Mouse (Mus musculus): ENCODE measurements around the gene Alox15. TPM values are rescaled to one million over a fixed set of nuclear protein-coding genes. Genes with fewer than 3 reads are reported as not detected.

Gene Alox15
- total RNA-seq, 1 experiment = 1.7 TPM

GRCm38 (mm10) chr11:70380478-70381005, 28.7 kb upstream of the Alox15 start:
- H3K9me3 ChIP-seq (ENCODE audit: control insufficient read depth, insufficient read depth, low read depth, low read length) = no peaks in the 10 kb centered on the region; the same call in 1 of the 2 replicates
- TF ChIP-seq ZC3H11A (IDR thresholded peaks at IDR 0.05; ENCODE audit: borderline replicate concordance, low read depth, low read length) (no peak), MAFK (IDR thresholded peaks at IDR 0.05; ENCODE audit: insufficient read depth, low read depth, low read length) (no peak)
- no peak for DNase-seq (ENCODE audit: low read depth, low spot score)
- H3K36me3 ChIP-seq (ENCODE audit: control insufficient read depth, insufficient read depth, low read length, poor library complexity, severe bottlenecking) = peaks cover 3% of the 10 kb centered on the region; the same call in 1 of the 2 replicates
- H3K4me1 ChIP-seq (ENCODE audit: control insufficient read depth in 2 of 2, insufficient read depth in 2 of 2, low read length in 2 of 2, poor library complexity in 1 of 2) = no peaks in the 10 kb centered on the region
- H3K4me3 ChIP-seq (ENCODE audit: insufficient read depth in 1 of 2, low read depth in 1 of 2, low read length in 2 of 2, poor library complexity in 1 of 2, severe bottlenecking in 1 of 2) = no peak overlapping the region
- in situ Hi-C loops (cut with MboI; ENCODE audit: low sequenced_read_pairs in 2 of 2, unreplicated experiment in 2 of 2) = no loop called here
- no peak overlapping the region for H3K27ac ChIP-seq (ENCODE audit: insufficient read depth, low read depth, low read length, poor library complexity, severe bottlenecking)
- H3K9ac ChIP-seq (ENCODE audit: insufficient read depth, low read depth, low read length, poor library complexity, severe bottlenecking) = no peak overlapping the region

GRCm38 (mm10) chr11:70376054-70376453, 24.2 kb upstream of the Alox15 start:
- Histone ChIP-seq H3K4me3 (ENCODE audit: insufficient read depth in 1 of 2, low read depth in 1 of 2, low read length in 2 of 2, poor library complexity in 1 of 2, severe bottlenecking in 1 of 2) (no peak overlapping the region), H3K9ac (ENCODE audit: insufficient read depth, low read depth, low read length, poor library complexity, severe bottlenecking) (no peak overlapping the region), H3K27ac (ENCODE audit: insufficient read depth, low read depth, low read length, poor library complexity, severe bottlenecking) (no peak overlapping the region), H3K36me3 (ENCODE audit: control insufficient read depth, insufficient read depth, low read length, poor library complexity, severe bottlenecking) (no peaks in the 10 kb centered on the region), H3K4me1 (ENCODE audit: control insufficient read depth in 2 of 2, insufficient read depth in 2 of 2, low read length in 2 of 2, poor library complexity in 1 of 2) (no peaks in the 10 kb centered on the region), H3K9me3 (ENCODE audit: control insufficient read depth, insufficient read depth, low read depth, low read length) (no peaks in the 10 kb centered on the region; the same call in 1 of the 2 replicates)
- DNase-seq (ENCODE audit: low read depth, low spot score) = no peak
- in situ Hi-C loops (cut with MboI; ENCODE audit: low sequenced_read_pairs in 2 of 2, unreplicated experiment in 2 of 2) = no loop called here
- TF ChIP-seq ZNF384 (IDR thresholded peaks at IDR 0.05; ENCODE audit: low read depth, low read length) = no peak
- TF ChIP-seq CHD2 (IDR thresholded peaks at IDR 0.05; ENCODE audit: low read depth, low read length) = no peak
- no peak for TF ChIP-seq MAFK (IDR thresholded peaks at IDR 0.05; ENCODE audit: insufficient read depth, low read depth, low read length)
- TF ChIP-seq ZC3H11A (IDR thresholded peaks at IDR 0.05; ENCODE audit: borderline replicate concordance, low read depth, low read length) = no peak

- H3K9me3 ChIP-seq (ENCODE audit: control insufficient read depth, insufficient read depth, low read depth, low read length) = no peaks in the 10 kb centered on the region; the same call in 1 of the 2 replicates
- H3K4me1 ChIP-seq (ENCODE audit: control insufficient read depth in 2 of 2, insufficient read depth in 2 of 2, low read length in 2 of 2, poor library complexity in 1 of 2) = no peaks in the 10 kb centered on the region
- DNase-seq (ENCODE audit: low read depth, low spot score) = no peak
- no peaks in the 10 kb centered on the region for H3K36me3 ChIP-seq (ENCODE audit: control insufficient read depth, insufficient read depth, low read length, poor library complexity, severe bottlenecking)
- TF ChIP-seq ZC3H11A (IDR thresholded peaks at IDR 0.05; ENCODE audit: borderline replicate concordance, low read depth, low read length) (no peak), HCFC1 (IDR thresholded peaks at IDR 0.05; ENCODE audit: borderline replicate concordance, insufficient read depth, low read length) (no peak), CHD2 (IDR thresholded peaks at IDR 0.05; ENCODE audit: low read depth, low read length) (no peak), MAFK (IDR thresholded peaks at IDR 0.05; ENCODE audit: insufficient read depth, low read depth, low read length) (no peak), ZNF384 (IDR thresholded peaks at IDR 0.05; ENCODE audit: low read depth, low read length) (no peak)
- H3K9ac ChIP-seq (ENCODE audit: insufficient read depth, low read depth, low read length, poor library complexity, severe bottlenecking) = no peak overlapping the region
- in situ Hi-C loops (cut with MboI; ENCODE audit: low sequenced_read_pairs in 2 of 2, unreplicated experiment in 2 of 2) = no loop called here
- no peak overlapping the region for H3K4me3 ChIP-seq (ENCODE audit: insufficient read depth in 1 of 2, low read depth in 1 of 2, low read length in 2 of 2, poor library complexity in 1 of 2, severe bottlenecking in 1 of 2)
- H3K27ac ChIP-seq (ENCODE audit: insufficient read depth, low read depth, low read length, poor library complexity, severe bottlenecking) = no peak overlapping the region
Measured at GRCm38 (mm10) chr11:70374302-70374701, 22.5 kb upstream of the Alox15 start.

- no peak overlapping the region for H3K4me3 ChIP-seq (ENCODE audit: insufficient read depth in 1 of 2, low read depth in 1 of 2, low read length in 2 of 2, poor library complexity in 1 of 2, severe bottlenecking in 1 of 2)
- no peaks in the 10 kb centered on the region for H3K4me1 ChIP-seq (ENCODE audit: control insufficient read depth in 2 of 2, insufficient read depth in 2 of 2, low read length in 2 of 2, poor library complexity in 1 of 2)
- H3K27ac ChIP-seq (ENCODE audit: insufficient read depth, low read depth, low read length, poor library complexity, severe bottlenecking) = no peak overlapping the region
- H3K36me3 ChIP-seq (ENCODE audit: control insufficient read depth, insufficient read depth, low read length, poor library complexity, severe bottlenecking) = no peaks in the 10 kb centered on the region
- H3K9me3 ChIP-seq (ENCODE audit: control insufficient read depth, insufficient read depth, low read depth, low read length) = no peaks in the 10 kb centered on the region; the same call in 1 of the 2 replicates
- TF ChIP-seq ZNF384 (IDR thresholded peaks at IDR 0.05; ENCODE audit: low read depth, low read length) (no peak), MAFK (IDR thresholded peaks at IDR 0.05; ENCODE audit: insufficient read depth, low read depth, low read length) (no peak), HCFC1 (IDR thresholded peaks at IDR 0.05; ENCODE audit: borderline replicate concordance, insufficient read depth, low read length) (no peak), ZC3H11A (IDR thresholded peaks at IDR 0.05; ENCODE audit: borderline replicate concordance, low read depth, low read length) (no peak)
- no peak overlapping the region for H3K9ac ChIP-seq (ENCODE audit: insufficient read depth, low read depth, low read length, poor library complexity, severe bottlenecking)
- DNase-seq (ENCODE audit: low read depth, low spot score) = no peak
- in situ Hi-C loops (cut with MboI; ENCODE audit: low sequenced_read_pairs in 2 of 2, unreplicated experiment in 2 of 2) = no loop called here
Measured at GRCm38 (mm10) chr11:70372849-70373557, 21.2 kb upstream of the Alox15 start.

Measured in ES-E14 (cell line).